Mouse (Mus musculus) liver, embryonic 11.5 days (tissue): ENCODE measurements around the gene Camk1g. TPM values are rescaled to one million over a fixed set of nuclear protein-coding genes. Genes with fewer than 3 reads are reported as not detected.

ENCODE experiments used
- ATAC-seq: fragments of 200-750 bp; cut with Nextera tagmentation; replicated peaks from 2 replicates; pipeline ENCODE4 v1.8.0; 2017; ENCODE audit warnings: moderate number of reproducible peaks, mild to moderate bottlenecking, moderate TSS enrichment, moderate library complexity; ENCODE audit not compliant: low FRiP score
- DNase-seq: peaks from one replicate; pipeline ENCODE4 v3.0.0-alpha.2; 2017; ENCODE audit warnings: low spot score
- H3K27ac ChIP-seq: fragments of 300-500 bp; sonication (generic); 2 replicates; pipeline ENCODE4 v1.5.1; 2014; ENCODE audit warnings: mild to moderate bottlenecking, low read depth, low read length, control low read depth
- H3K27me3 ChIP-seq: fragments of 300-500 bp; sonication (generic); replicated peaks from 2 replicates; pipeline ENCODE4 v1.6.1; 2014; ENCODE audit warnings: low read length, mixed read lengths; ENCODE audit not compliant: control insufficient read depth, insufficient read depth
- H3K36me3 ChIP-seq: fragments of 300-500 bp; sonication (generic); 2 replicates; pipeline ENCODE4 v1.6.1; 2014; ENCODE audit warnings: mild to moderate bottlenecking, low read length, moderate library complexity, mixed read lengths; ENCODE audit not compliant: control insufficient read depth, insufficient read depth
- H3K4me1 ChIP-seq: fragments of 300-500 bp; sonication (generic); replicated peaks from 2 replicates; pipeline ENCODE4 v1.6.1; 2014; ENCODE audit warnings: low read length, mixed read lengths; ENCODE audit not compliant: control insufficient read depth, insufficient read depth
- H3K4me2 ChIP-seq: fragments of 300-500 bp; sonication (generic); 2 replicates; pipeline ENCODE4 v1.6.1; 2014; ENCODE audit warnings: mild to moderate bottlenecking, control low read depth, moderate library complexity
- H3K4me3 ChIP-seq: fragments of 300-500 bp; sonication (generic); 2 replicates; pipeline ENCODE4 v1.5.1; 2014; ENCODE audit warnings: low read depth, low read length, control low read depth
- H3K9ac ChIP-seq: fragments of 300-500 bp; sonication (generic); 2 replicates; pipeline ENCODE4 v1.6.1; 2014; ENCODE audit warnings: low read depth, low read length, control low read depth
- H3K9me3 ChIP-seq: fragments of 300-500 bp; sonication (generic); 2 replicates; pipeline ENCODE4 v1.6.1; 2016; ENCODE audit warnings: low read length, inconsistent platforms, mixed read lengths; ENCODE audit not compliant: control insufficient read depth
- WGBS: fragments of 180-500 bp; shearing (Covaris S2); extraction: QIAGEN DNeasy Blood & Tissue Kit; methylation state at CpG from one replicate; pipeline ENCODE4 v1.1.7; 2014; 5-methylcytosine and 5-hydroxymethylcytosine counted together
- polyA plus RNA-seq: library from polyadenylated mRNA; unstranded; fragments of >200 nt; fragmentation: Nextera tagmentation; extraction: Ambion mirVana; gene quantifications from 2 replicates; pipeline ENCODE4 v1.2.1, GENCODE M21; 2014

Camk1g gene
- polyA plus RNA-seq, 1 experiment from 2014 or later: 3.3 TPM

DNA sequence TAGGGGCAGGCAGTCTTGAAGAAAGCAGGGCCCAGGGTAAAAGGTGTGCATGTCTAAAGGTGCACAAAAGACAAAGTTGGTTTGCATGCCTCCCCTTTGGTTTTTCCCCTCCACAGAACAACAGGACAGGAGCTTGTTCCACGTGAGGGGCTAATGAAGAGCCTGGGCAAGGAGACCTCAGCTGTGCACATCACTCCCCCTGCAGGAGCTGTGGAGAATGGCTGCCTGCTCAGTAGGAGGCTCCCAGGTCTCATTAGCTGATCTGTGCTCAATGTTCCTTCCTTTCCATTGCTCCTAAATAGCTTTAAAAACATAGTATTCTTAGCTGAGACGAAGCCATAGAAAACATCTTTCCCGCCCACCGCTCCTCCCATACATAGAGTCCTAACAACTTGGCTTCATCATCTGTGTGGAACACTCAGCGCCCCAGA, 6.3 kb downstream of the Camk1g start:
- Histone ChIP-seq H3K4me2 (no peak overlapping the region), H3K27me3 (no peaks in the 10 kb centered on the region), H3K9ac (no peak overlapping the region), H3K36me3 (no peaks in the 10 kb centered on the region), H3K4me3 (no peak overlapping the region), H3K27ac (no peak overlapping the region), H3K4me1 (no peaks in the 10 kb centered on the region), H3K9me3 (no peaks in the 10 kb centered on the region)
- no peak for DNase-seq
- WGBS: 59% methylated on average over 5 of the region's 5 CpGs
- ATAC-seq: no peak

DNA sequence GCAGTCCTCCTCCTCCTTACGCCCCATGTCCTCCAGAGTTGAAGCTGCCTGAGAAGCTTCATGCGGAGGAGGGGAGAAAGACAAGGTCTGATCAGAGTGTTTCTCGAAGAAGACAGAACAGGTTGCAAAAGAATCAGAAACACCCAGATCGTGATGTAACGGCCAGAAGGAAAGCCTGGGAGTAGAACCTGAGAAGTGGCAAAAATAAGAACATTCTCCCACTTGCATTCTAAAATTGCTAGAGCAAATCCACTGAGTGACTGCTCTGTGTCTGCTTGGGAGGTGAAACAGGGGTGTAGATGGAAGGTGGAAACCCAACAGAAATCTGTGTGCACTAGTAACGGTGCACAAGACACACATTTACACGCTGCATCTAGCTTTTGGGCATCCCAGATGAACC, 8.0 kb downstream of the Camk1g start:
- Histone ChIP-seq H3K27me3 (no peaks in the 10 kb centered on the region), H3K27ac (no peak overlapping the region), H3K4me3 (no peak overlapping the region), H3K36me3 (no peaks in the 10 kb centered on the region), H3K4me1 (no peaks in the 10 kb centered on the region), H3K9me3 (no peaks in the 10 kb centered on the region), H3K4me2 (no peak overlapping the region), H3K9ac (no peak overlapping the region)
- DNase-seq (no peak), ATAC-seq (no peak)
- 83% methylated on average over 7 of the region's 7 CpGs for WGBS

DNA sequence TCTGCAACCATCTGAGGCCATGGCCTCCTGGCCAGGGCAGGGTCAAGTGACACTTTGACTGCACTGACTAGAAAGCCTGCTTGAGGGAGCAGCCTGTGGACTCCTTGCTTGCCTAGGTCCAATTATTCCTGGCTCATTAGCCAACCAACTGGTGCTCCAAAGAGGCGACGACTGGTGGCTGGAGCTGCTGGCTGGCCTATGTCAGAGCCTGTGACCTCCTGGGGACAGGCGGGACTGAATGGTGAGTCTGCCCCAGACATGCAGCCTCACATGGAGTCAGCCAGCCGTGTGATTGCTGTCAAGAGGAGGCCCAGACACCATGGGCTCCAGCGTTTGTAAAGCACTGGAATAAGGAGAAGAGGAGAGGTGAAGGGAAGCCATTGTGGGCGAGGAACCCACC, 8.9 kb downstream of the Camk1g start:
- H3K4me2 ChIP-seq: no peak overlapping the region
- H3K27me3 ChIP-seq: no peaks in the 10 kb centered on the region
- no peak overlapping the region for H3K4me3 ChIP-seq
- ATAC-seq: no peak
- H3K9me3 ChIP-seq: no peaks in the 10 kb centered on the region
- no peaks in the 10 kb centered on the region for H3K4me1 ChIP-seq
- 68% methylated on average over 6 of the region's 6 CpGs for WGBS
- no peaks in the 10 kb centered on the region for H3K36me3 ChIP-seq
- no peak overlapping the region for H3K27ac ChIP-seq
- H3K9ac ChIP-seq: no peak overlapping the region
- DNase-seq: no peak

DNA sequence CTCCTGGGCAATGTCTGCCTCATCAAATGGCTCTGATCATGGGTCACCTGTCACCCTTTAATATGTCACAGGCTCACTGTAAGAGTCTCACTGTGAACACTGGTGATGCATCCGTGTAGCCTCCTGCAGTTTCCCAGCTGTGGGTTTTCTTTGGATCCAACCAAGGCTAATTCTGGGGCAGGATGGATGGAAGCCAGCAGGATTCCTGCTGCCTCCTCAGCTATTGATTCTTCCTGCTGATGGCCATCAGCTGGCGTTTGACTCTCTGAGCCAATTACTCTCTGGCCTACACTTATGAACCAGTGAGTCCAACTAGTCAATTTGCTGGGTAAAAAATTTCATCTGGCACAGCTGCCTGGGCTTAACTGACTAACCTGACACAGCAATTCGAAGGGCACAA, 10.9 kb downstream of the Camk1g start:
- Histone ChIP-seq H3K27me3 (no peaks in the 10 kb centered on the region), H3K4me1 (no peaks in the 10 kb centered on the region), H3K36me3 (no peaks in the 10 kb centered on the region), H3K9ac (no peak overlapping the region), H3K4me2 (no peak overlapping the region), H3K9me3 (no peaks in the 10 kb centered on the region), H3K27ac (no peak overlapping the region), H3K4me3 (no peak overlapping the region)
- no peak for DNase-seq
- no peak for ATAC-seq
- 75% methylated on average over 3 of the region's 3 CpGs for WGBS

DNA sequence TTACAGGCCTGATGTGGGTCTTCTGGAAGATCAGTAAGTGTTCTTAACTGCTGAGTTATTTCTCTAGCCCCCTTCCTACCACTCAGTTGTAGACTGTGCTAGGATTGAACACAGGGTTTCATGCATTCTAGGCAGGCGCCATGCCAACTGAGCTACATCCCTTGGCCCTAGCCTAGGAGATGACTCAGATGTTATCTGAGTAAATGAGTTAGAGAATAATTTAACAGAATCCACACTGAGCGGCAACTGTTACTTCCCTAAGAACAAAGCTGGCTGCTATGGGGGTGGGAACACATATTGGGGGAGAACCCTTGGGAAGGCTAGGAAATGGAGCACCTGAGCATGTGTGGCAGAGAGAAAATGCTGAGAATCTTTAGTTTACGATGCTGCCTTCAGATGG, 18.5 kb downstream of the Camk1g start:
- Histone ChIP-seq H3K4me1 (no peaks in the 10 kb centered on the region), H3K4me2 (no peak overlapping the region), H3K9me3 (no peaks in the 10 kb centered on the region), H3K27me3 (no peaks in the 10 kb centered on the region), H3K4me3 (no peak overlapping the region), H3K9ac (no peak overlapping the region), H3K36me3 (no peaks in the 10 kb centered on the region), H3K27ac (no peak overlapping the region)
- ATAC-seq (no peak), DNase-seq (no peak)
- 84% methylated on average over 3 of the region's 3 CpGs for WGBS

DNA sequence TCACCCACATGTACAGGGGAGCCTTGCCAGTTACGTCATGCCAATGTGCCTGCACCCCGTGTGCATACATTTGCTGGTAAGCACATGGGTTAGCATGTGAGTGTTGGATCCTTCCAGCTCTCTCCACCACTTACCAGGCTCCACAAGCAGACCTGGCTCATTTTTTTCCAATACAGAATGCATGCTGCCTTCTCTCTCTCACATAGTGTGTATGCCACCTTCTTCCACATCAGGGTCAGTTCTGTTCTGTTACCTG, 19.6 kb downstream of the Camk1g start:
- H3K4me3 ChIP-seq: no peak overlapping the region
- H3K4me1 ChIP-seq: no peaks in the 10 kb centered on the region
- no peak for ATAC-seq
- H3K27ac ChIP-seq: no peak overlapping the region
- no peak overlapping the region for H3K4me2 ChIP-seq
- H3K36me3 ChIP-seq: no peaks in the 10 kb centered on the region
- DNase-seq: no peak
- H3K27me3 ChIP-seq: no peaks in the 10 kb centered on the region
- H3K9me3 ChIP-seq: no peaks in the 10 kb centered on the region
- WGBS: 80% methylated on average over 2 of the region's 2 CpGs
- no peak overlapping the region for H3K9ac ChIP-seq

DNA sequence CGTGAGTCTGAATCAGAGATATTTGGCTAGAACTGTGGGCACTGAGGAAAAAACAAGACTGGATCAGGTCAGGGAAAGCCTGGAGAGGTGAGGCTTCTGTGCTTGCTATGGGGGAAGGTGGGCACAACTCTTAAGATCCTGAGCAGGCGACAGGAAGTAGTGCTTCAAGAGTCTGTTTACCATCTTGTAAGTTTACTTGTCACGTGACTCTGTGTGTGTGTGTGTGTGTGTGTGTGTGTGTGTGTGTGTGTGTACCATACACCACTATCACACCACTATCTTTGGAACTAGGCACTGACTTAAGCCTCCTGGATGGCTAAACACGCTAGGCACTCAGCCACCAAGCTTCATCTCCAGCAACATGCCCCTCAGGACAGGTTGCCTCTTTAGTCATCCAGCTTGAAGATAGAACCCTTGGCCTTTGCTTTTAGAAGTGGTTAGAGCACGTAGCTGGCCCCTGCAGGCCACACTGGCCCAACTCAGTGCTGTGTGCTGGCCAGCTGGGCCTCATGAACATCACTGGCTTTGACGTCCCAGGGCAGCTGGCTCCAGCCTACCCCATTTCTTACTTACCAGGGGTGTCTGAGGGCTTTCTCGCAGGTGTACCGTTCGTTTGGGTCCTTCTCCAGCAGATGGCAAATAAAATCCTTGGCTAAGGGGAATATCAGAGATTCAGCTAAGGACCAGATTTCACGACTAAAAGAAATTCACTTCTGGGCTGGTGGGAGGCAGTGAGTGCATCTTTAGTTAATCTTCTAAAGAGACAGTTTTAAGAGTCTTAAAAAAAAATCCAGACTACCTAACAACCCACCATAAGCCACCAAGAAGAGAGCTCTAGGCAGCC, 20.2 kb downstream of the Camk1g start:
- H3K36me3 ChIP-seq: no peaks in the 10 kb centered on the region
- H3K27me3 ChIP-seq: no peaks in the 10 kb centered on the region
- H3K4me2 ChIP-seq: no peak overlapping the region
- no peak overlapping the region for H3K9ac ChIP-seq
- no peaks in the 10 kb centered on the region for H3K9me3 ChIP-seq
- no peaks in the 10 kb centered on the region for H3K4me1 ChIP-seq
- H3K27ac ChIP-seq: no peak overlapping the region
- no peak overlapping the region for H3K4me3 ChIP-seq
- DNase-seq (no peak), ATAC-seq (no peak)
- WGBS: 72% methylated on average over 10 of the region's 10 CpGs

DNA sequence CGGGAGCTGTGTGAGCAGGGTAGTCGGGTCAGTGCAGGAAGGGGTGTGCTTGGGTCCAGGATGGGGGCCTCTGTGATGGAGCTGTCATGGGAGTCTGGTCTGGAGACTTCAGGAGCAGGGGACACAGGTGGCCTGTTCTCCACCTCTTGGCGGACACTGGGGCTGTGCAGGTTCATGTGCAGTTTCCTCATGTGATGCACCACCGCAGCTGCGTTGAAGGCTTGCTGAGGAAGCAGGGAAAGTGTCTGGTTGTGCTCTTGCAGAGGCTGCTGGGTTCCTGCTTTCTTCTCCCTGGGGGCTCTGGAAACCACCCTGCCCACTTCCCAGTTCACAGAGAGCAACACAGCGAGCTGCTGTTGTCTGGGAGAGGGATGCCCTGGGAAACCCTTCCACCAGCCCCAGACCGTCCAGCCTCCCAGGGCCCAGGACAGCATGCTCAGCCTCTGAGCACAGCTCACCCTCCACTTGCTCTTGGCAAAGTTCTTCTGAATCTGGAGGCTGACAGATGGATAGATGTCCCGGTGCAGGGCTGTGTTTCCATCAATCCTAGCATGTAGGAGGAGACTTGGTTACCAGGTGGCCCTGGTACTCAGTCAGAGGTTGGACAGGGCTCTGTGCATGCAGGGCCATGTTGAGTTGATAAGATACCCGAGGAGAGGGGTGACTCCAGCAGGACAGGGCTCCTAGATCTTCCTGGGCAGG, 21.7 kb downstream of the Camk1g start:
- no peaks in the 10 kb centered on the region for H3K36me3 ChIP-seq
- 73% methylated on average over 9 of the region's 9 CpGs for WGBS
- no peak overlapping the region for H3K4me3 ChIP-seq
- no peak overlapping the region for H3K4me2 ChIP-seq
- no peak overlapping the region for H3K27ac ChIP-seq
- no peaks in the 10 kb centered on the region for H3K27me3 ChIP-seq
- no peak overlapping the region for H3K9ac ChIP-seq
- no peaks in the 10 kb centered on the region for H3K4me1 ChIP-seq
- no peaks in the 10 kb centered on the region for H3K9me3 ChIP-seq
- DNase-seq (no peak), ATAC-seq (no peak)

DNA sequence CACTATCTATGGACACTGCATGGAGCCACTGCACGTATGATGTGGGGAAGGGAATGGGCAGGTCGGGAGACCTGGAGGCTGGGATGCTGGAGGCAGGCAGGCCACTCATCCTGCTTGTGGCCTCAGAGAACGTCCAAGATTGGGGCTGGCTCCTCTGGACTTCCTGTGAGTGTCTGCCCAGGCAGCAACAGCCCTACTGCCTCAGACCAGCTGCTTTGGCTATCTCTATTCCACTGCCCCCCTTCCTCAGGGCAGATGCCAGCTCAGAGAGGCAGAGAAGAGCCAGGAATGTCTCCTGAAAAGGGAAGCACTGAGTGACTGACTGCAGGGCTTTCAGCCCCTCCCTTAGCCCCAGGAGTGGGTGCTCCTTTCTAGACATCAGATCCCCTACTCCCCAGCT, 23.2 kb downstream of the Camk1g start:
- DNase-seq: no peak
- no peaks in the 10 kb centered on the region for H3K9me3 ChIP-seq
- no peak overlapping the region for H3K9ac ChIP-seq
- no peaks in the 10 kb centered on the region for H3K36me3 ChIP-seq
- H3K4me1 ChIP-seq: no peaks in the 10 kb centered on the region
- no peak overlapping the region for H3K4me3 ChIP-seq
- no peak overlapping the region for H3K27ac ChIP-seq
- WGBS: 54% methylated on average over 3 of the region's 3 CpGs
- ATAC-seq: no peak
- H3K4me2 ChIP-seq: no peak overlapping the region
- H3K27me3 ChIP-seq: no peaks in the 10 kb centered on the region
